Mouse (Mus musculus) c-Kit-positive CD71-positive TER-119-positive erythroid progenitor cells, embryonic 14.5 days (primary cell): Measurements from ENCODE around the gene Acap3.

ENCODE experiments used
- DNase-seq: peaks from one replicate; pipeline ENCODE4 v3.0.0-alpha.2; 2013; ENCODE audit warnings: low spot score

Gene Acap3

DNA sequence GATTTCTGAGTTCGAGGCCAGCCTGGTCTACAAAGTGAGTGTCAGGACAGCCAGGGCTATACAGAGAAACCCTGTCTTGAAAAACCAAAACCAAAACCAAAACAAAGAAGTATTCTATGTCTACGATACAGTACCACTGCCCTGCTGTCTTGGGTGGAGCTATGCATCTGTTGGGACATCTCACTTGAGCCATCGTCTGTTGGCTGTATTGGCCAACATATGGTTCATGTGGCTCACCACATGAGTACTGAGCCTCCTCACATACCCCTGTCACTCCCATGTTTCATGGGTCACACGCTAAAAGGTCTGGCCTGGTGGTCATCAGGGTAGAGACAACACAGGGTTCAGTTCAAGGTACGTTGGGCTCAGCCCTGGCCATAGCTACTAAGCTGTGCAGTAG lies 5.3 kb upstream of the Acap3 start:
- no peak for DNase-seq

DNA sequence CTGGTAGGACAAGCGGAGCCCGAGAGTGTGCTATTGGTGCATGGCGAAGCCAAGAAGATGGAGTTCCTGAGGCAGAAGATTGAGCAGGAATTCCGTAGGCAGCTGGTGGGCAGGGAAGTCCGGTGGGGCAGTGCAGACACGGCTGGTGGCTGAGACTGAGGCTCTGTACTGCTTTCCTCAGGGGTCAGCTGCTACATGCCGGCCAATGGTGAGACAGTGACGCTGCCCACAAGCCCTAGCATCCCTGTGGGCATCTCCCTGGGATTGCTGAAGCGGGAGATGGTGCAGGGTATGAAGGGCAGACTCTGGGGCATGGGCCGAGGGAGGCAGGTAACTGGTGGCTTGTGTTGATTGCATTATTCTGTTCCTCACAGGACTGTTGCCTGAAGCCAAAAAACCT lies 3.9 kb upstream of the Acap3 start:
- no peak for DNase-seq

DNA sequence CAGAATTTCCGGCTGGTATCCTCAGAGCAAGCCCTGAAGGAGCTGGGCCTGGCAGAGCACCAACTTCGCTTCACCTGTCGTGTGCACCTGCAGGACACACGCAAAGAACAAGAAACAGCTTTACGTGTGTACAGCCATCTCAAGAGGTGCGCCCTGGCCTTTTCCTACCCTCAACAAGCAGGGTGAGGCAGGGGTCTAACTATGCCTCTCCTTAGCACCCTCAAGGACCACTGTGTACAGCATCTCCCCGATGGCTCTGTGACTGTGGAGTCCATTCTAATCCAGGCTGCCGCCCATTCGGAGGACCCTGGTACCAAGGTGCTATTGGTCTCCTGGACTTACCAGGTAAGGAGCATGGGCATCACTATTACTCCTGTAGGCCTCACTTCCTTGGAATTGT lies 3.4 kb upstream of the Acap3 start:
- no peak for DNase-seq

DNA sequence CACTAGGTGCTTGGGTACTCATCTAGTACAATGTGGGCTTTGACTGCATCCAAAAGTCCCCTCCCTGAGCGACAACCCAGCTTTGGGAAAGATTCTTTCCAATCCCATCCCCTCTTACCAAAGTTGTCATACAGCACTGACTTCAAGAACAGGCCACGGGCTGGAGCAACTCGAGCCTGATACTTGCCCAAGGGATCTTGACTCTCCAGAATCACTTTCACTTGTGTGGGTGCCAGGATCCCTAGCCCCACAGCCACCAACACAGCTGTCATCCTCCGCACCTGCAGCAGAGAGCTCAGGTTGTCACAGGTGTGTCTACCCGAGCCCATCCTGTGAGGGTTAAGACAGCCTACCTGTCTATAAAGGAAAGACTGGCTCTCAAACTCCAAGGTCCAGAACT lies 2.3 kb upstream of the Acap3 start:
- DNase-seq = no peak

DNA sequence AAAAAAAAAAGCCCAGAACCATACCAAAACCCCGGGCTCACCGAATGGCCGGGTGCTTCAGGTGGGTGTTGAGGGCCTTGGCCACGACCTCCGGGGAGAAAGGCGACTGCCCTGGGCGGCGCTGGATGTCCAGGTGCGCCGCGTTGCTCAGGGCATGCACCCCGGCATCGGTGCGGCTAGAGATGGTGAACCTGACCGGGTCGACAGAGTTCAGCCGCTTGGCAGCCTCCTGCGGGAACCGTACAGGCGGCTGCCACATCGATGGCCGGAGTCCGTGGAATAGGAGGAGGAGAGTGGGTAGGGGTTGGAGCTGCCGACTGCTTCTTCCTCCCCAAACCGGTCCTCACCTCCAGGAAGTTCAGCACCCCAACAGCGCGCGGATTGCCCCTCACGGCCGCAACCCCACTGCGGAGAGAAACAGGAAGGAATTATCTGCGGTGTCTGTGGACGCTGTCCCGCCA lies 581 bp upstream of the Acap3 start:
- no peak for DNase-seq

DNA sequence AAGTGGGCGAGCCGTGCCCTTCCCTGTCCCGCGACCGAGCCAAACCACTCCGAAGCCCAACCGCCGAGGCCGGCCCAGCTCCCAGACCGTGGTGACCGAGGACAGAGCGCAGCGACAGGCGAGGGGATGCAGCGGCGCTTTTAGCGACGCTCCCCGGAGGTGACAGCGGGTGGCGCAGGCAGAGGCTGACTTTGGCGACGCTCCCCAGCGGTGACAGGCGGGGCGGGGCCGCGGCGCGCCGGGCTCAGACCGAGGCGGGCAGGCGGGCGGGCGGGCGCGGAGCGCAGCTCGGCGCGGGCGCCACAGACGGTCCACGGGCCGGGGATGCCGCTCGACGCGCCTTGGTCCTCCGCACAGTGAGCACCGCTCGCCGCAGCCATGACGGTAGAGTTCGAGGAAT lies 395 bp downstream of the Acap3 start:
- peak; percentile 76 for DNase-seq

DNA sequence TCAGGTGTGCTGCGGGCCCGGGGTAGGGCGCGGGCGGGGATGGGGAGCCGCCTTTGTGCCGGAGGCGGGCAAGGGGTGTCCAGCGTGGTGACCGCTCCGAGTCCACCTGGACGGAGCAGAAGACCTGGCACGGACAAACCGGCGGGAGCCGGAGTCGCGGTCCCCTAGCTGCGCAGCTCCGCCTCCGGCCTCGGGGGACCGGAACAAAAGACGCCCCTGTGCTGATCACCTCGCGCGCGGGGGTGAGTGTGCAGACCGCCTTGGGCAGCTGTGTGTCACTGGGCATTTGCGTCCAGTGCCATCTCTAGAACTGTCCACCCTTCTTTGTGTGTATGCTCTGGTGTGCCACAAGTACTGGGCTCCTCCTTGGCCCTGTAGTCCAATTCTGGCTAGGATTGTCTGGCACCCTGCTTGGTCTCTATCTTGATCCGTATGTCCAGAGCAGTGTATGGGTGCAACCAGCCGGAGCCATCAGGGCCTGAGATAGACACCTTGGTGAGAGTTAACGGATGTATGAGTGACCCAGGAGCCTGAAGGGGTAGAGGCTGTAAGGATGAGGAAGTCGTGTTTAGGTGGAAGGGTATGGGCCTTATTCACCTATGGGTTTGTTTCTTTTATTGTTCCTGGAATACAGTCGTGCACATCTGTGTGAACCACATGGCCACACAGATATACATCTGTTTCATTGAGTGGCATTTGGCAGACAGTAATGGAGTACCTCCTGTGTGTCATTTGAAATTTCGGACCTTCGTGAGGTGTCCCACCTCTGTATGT lies 1.0 kb downstream of the Acap3 start:
- DNase-seq = peak; percentile 49

DNA sequence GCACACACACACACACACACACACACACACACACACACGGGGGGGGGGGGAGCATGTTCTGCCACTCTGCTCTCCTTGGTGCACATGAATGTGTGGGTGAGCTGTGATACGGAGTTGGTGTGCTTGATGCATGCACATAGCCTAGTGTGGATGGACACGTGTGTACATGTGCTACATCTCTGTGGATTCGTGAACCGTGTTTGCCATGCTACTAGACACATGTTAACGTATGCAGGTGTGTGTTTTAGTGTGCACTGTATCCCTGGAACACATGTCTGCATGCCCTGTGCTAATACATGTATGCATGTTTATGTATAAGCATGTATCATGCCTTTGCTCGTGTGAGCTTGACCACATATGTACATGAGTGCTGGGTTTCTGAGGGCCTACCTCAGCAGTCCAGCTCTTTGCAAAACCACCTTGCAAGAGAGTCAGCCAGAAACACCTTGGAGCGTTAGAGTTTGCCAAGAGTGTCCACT lies 1.6 kb downstream of the Acap3 start:
- DNase-seq = no peak

DNA sequence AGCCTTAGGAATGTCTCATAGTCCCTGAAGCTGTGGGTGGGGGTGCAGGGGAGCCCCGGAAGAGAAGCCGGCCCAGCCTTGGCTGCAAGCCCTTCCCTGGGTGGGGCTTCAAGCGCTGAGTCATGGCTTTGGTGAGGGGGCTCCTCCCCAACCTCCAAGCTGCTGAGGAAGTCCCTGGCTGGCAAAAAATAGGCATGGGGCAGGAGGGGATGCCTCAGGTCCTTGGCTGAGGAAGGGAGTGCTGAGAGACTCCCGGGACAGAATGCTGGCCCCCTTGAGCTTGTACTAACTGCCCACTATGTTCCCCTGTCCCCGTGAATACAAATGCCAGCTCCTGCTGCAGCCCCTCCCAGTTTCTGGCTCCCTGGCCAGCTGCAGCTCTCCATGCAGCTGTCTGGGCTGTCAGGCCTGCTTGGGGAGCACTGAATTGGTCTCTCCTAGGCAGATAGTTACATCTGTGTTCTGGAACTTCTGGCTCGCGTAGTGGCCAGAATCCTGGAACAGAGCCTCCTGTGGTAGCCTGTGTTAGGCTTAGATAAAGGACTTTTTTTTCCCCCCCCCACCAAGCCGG lies 2.8 kb downstream of the Acap3 start:
- peak; percentile 65 for DNase-seq

DNA sequence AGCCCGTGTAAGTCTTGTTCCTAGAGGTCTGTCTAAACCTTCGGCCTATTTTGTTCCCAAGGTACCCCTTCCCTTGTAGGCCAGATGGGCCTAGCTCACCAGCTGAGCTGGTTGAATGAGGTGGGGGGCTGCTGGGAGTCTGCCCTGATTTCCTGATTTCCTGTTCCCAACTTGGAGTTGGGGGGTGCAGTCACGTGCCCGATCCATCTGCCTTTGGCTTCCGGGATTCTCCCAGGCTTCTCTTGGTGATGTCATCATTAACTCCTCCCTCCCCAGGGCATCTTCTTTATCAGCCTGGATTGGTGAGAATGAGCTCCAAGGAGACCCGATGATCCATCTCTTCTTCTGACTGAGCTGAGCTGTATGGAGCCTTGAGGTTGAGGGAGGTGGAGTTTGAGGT lies 3.6 kb downstream of the Acap3 start:
- no peak for DNase-seq

DNA sequence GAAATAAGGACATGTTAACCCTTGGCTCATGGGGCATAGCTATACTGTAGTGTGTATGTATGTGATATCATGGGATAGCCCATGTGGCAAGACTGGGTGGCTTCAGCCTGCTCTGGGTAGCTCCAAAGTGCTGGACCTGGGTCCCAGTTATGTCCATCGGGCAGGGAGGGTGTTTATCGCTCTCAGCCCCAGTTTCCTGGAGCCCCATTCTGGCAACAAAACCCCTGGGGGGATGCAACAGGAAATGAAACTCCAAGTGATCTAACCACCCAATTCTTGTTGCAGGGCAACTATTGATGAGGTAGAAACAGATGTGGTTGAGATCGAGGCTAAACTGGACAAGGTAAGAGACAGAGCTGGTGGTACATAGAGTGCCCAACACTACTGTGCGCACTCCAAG lies 4.2 kb downstream of the Acap3 start:
- no peak for DNase-seq

DNA sequence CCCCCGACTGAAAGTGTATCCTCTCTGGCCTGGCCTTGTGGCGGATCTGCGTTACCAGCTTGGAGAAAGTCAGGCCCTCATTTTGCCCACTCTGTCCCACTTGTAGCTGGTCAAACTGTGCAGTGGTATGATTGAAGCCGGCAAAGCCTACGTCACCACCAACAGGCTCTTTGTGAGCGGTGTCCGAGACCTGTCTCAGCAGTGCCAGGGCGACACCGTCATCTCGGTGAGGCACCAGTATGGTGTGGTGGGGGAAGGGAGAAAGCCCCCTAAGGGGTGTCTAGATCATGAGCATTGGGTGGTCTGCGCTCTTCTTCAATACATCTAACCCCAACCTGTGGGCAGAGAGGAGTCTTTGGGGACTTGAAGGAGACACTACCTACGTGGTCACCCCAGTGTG lies 4.8 kb downstream of the Acap3 start:
- no peak for DNase-seq

DNA sequence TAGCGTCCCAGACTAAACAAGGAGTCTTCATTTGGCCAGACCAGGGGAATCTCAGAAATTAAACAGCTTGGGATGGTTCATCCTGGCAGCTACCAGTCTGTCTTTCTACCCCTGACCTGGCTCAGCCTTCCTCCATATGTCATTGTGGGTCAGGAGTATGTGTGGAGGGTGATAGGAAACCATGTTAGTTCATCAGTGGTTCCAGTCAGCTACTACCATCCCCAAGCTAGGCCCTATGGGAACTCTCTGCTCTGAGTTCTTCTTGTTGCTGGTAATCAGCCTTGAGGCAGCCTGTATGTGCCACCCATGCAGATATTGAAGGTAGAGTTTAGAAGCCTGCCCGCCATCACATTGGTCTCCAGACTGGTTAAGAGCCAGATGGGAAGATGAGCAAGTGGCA lies 6.7 kb downstream of the Acap3 start:
- no peak for DNase-seq

DNA sequence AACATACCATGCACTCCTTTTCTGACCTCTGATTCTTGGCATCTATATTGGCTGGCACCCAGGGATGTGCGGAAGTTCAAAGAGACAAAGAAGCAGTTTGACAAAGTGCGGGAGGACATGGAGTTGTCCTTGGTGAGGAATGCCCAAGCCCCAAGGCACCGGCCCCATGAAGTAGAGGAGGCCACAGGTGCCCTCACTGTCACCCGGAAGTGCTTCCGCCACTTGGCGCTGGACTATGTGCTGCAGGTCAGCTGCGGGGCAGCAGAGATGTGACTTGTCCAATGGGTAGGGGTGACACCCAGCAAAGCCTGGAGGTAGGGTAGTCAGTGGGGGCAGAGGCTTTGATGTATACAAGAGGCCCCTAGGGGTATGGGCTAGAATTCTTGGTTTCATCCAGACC lies 7.7 kb downstream of the Acap3 start:
- no peak for DNase-seq

DNA sequence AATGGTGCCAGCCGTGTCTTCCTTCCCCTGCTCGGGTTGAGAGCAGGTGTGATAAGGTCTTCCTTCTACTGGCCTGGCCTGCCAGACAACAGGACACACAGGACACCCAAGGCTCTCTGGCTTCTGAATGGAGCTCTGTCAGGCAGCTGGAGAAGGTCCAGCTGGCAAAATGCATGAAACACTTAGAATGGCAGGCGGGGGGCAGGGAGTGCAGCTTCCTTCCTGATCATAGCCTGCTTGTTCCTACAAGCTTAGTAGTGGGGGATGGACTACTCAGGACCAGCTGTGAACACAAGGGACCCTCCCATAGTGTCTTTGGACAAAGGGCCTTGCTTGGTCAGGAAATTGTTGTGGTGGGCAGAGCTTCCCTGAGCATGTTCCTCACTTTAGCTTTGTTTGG lies 9.6 kb downstream of the Acap3 start:
- no peak for DNase-seq

DNA sequence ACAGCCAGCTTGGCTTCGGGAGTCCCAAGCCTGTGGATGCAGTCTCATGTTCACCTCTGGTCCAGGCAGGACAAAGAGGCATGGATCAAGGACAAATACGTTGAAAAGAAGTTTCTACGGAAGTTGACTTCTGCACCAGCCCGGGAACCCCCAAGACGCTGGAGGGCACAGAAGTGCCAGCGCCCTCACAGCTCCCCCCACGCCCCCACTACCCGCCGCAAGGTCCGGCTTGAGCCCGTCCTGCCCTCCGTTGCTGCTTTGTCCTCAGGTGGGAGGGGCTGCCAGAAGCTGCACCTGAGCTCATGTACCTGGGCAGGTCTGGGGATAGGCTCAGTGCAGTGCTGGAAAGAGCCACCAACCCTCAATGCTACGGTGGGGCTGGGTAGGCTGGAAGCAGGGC lies 11.6 kb downstream of the Acap3 start:
- no peak for DNase-seq

DNA sequence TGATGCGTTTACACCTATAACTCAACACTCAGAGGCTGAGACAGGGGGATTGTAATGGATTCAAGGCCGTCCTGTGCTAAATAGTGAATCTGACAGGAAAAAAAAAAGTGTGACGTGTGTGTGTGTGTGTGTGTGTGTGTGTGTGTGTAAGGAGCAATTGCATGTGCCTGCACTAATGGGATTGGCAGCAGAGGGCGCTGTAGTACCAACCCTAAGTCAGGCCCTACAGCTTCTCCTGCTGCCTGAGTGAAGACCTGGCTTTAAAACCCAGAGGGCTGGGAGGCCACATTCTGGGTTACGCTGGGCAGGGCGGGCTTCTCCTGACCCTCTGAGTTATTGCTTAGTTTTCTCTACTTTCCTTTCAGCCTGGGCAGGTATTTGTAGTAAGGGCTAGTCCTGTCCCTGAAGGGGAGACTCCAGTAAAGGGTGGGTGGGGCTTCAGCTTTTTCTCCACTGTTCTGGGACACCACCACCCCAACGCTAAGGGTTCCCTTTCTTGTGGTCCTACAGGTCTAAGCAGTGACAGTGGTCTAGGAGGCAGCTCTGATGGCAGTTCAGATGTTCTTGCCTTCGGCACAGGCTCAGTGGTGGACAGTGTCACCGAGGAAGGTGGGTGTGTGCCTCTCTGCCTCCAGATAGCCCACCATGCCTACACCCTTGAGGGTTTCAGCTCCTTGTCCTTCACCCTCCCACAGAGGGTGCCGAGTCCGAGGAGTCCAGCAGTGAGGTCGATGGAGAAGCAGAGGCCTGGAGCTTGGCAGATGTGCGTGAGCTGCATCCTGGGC lies 12.9 kb downstream of the Acap3 start:
- DNase-seq = no peak

DNA sequence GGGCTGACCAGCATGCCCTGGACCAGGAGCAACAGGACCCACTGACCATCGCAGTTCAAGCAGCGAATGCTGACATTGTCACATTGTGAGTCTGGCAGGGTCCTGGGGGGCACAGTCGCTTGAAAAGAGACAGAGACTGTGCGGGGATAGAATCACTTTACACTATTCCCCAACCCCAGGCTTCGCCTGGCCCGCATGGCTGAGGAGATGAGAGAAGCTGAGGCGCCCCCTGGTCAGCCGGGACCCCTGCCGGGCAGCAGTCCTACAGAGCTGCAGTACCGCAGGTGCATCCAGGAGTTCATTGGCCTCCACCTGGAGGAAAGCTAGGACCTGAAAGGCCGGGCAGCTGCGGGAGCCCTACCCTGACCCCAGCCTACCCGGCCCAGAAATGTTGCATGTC lies 14.0 kb downstream of the Acap3 start:
- no peak for DNase-seq

DNA sequence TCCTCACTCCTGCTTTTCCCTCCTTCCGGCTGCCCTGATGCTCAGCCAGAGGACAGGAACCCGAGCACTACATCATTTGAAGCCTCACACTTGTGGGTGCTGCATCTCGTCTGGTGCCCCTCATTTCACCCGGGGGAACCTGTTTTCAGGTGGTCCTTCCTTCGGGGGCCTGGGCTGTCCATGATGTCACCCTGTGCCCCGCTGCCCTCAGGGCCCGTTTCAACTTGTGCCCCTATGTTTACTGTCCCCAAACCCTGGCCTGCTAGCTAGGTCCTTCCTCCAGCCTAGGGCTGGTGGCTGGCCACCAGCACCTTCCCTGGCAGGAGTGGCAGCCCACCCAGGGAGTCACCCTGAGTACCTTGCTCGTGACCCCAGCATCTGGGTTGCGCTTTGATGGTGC lies 14.5 kb downstream of the Acap3 start:
- no peak for DNase-seq

DNA sequence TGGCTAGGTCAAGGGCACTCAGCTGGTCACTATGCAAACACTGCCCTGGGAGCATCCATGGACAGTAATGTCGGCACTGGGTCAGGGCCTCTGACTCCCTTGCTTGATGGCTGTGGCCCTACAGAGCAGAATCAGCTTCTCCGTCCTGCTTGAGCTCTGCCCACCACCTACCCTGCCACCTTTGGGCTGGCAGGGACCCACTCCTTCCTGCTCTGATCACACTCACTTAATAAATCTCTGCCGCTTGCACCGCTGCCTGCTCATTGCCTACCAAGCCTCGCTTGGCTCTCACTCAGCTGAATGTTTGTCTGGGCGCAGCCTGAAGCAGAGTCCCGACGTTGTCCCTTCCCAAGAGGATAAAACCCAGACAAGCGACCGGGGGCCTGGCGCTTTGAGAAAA lies 15.4 kb downstream of the Acap3 start:
- DNase-seq = no peak

DNA sequence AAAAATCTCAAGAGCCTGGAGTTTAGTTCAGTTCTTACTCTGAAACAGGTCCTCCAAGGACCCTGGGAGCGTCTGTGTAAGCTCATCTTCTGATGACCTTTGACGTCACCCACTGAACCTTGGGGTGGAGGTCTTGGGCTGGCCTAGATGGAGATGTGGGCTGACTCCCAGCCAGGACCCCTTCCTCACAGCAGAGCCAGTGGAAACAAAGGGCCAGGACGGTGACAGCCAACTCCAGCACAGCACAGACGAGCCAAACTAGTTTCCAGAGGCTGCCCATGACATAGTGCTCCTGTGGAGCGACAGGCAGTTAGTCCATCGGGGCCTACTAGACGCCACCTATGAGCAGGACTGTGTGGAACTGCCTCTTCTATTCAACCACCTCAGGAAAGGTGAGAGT lies 16.7 kb downstream of the Acap3 start:
- DNase-seq = no peak

DNA sequence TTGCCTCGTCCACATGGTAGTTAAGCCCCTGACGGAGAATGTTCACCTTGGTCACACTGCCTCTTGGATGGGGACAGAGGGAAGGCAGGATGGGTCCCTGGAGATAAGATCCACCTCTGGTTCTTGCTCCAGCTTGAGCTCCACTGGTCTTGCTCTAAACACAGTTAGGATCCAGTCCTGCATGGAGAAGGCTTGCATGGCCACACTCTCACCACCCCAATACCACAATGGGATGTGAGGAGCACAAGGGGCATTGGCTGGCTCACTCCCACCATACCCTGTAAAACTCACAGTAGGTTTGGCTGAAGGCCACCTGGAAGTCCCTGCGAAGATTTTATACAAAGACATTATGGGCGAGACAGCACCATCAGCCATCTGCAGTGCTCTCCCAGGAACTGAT lies 17.1 kb downstream of the Acap3 start:
- DNase-seq = no peak

DNA sequence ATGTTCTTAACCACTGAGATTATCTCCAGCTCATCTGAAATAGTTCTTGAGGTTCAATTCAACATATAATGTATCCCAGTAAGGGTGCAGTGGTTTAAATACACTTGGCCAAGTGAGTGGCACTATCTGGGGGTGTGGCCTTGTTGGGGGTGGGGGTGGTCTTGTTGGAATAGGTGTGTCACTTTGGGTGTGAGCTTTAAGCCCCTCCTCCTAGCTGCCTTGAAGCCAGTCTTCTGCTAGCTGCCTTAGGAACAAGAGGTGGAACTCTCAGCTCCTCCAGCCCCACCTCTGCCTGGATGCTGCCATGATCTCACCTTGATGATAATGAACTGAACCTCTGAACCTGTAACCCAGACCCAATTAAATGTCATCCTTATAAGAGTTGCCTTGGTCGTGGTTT lies 40.4 kb downstream of the Acap3 start:
- no peak for DNase-seq
